Mouse (Mus musculus) spleen, adult 2 months (tissue): ENCODE data around the gene Ebpl. TPM values are rescaled to one million over a fixed set of nuclear protein-coding genes. Genes with fewer than 3 reads are reported as not detected.

Source experiments
- DNase-seq, 2 experiments: peaks; one replicate each; pipeline versions ENCODE4 v3.0.0 to v3.0.0-alpha.2; 2012 to 2021; ENCODE audit warnings: low spot score in 2 of 2, low read depth in 1 of 2
- H3K27ac ChIP-seq: fragments of 200-500 bp; 2 replicates; pipeline ENCODE4 v1.5.1; 2012; ENCODE audit warnings: low read length, inconsistent platforms; ENCODE audit not compliant: insufficient read depth
- H3K27me3 ChIP-seq: fragments of 200-500 bp; 2 replicates; pipeline ENCODE4 v1.6.1; 2012; ENCODE audit warnings: mild to moderate bottlenecking, moderate library complexity, low read length, inconsistent platforms; ENCODE audit not compliant: control insufficient read depth, insufficient read depth
- H3K36me3 ChIP-seq: fragments of 200-500 bp; 2 replicates; pipeline ENCODE4 v1.6.1; 2012; ENCODE audit warnings: mild to moderate bottlenecking, low read length, inconsistent platforms; ENCODE audit not compliant: control insufficient read depth, insufficient read depth
- H3K4me1 ChIP-seq: fragments of 200-500 bp; 2 replicates; pipeline ENCODE4 v1.6.1; 2011; ENCODE audit warnings: inconsistent platforms; ENCODE audit not compliant: control insufficient read depth, insufficient read depth, insufficient read length
- H3K4me3 ChIP-seq: fragments of 200-500 bp; 2 replicates; pipeline ENCODE4 v1.5.1; 2011; ENCODE audit warnings: mild to moderate bottlenecking, inconsistent platforms; ENCODE audit not compliant: insufficient read depth, insufficient read length; ENCODE audit errors: extremely low read depth
- CTCF ChIP-seq: fragments of 200-500 bp; IDR thresholded peaks from 2 replicates; pipeline ENCODE4 v1.5.1; 2011; ENCODE audit warnings: mild to moderate bottlenecking, inconsistent platforms; ENCODE audit not compliant: insufficient read depth, insufficient read length, insufficient replicate concordance; ENCODE audit errors: extremely low read depth
- POLR2A ChIP-seq: fragments of 200-500 bp; IDR thresholded peaks from 2 replicates; pipeline ENCODE4 v1.6.1; 2011; ENCODE audit warnings: low read depth, low read length, inconsistent platforms
- WGBS: fragments of 180-500 bp; shearing (Covaris S2); methylation state at CpG from one replicate; pipeline ENCODE4 v1.1.7; 2018; 5-methylcytosine and 5-hydroxymethylcytosine counted together
- polyA plus RNA-seq: library from polyadenylated mRNA; depleted of rRNA; stranded (reverse); fragments of >200 nt; gene quantifications from 2 replicates; pipeline ENCODE4 v1.2.3, GENCODE M21; 2012; rRNA removed

Ebpl gene
- polyA plus RNA-seq, 1 experiment = 1.1 TPM

- 52% methylated on average over 16 of the region's 16 CpGs for WGBS
- TF ChIP-seq CTCF (peak; percentile 54; the same call in 1 of the 2 replicates), POLR2A (no peak)
- Histone ChIP-seq H3K4me1 (no peaks in the 10 kb centered on the region), H3K27me3 (no peaks in the 10 kb centered on the region), H3K36me3 (no peaks in the 10 kb centered on the region), H3K4me3 (peak overlapping the region; percentile 32; the same call in 1 of the 2 replicates), H3K27ac (no peak overlapping the region)
- DNase-seq = peak; percentile 34 to 68
These were observed 66.1 kb downstream of the Ebpl start for GRCm38 (mm10) chr14:61293884-61294737.

- WGBS = 59% methylated on average over 3 of the region's 3 CpGs
- peaks cover 3% of the 10 kb centered on the region; the same call in 1 of the 2 replicates for H3K4me1 ChIP-seq
- no peaks in the 10 kb centered on the region for H3K36me3 ChIP-seq
- H3K27ac ChIP-seq = no peak overlapping the region
- no peak overlapping the region for H3K4me3 ChIP-seq
- no peak for TF ChIP-seq POLR2A
- TF ChIP-seq CTCF = no peak
- DNase-seq = no peak
- H3K27me3 ChIP-seq = no peaks in the 10 kb centered on the region
These were observed 69.6 kb downstream of the Ebpl start for GRCm38 (mm10) chr14:61290664-61291063.

- TF ChIP-seq CTCF (no peak), POLR2A (no peak)
- Histone ChIP-seq H3K36me3 (no peaks in the 10 kb centered on the region), H3K4me1 (peaks cover 3% of the 10 kb centered on the region; the same call in 1 of the 2 replicates), H3K27ac (no peak overlapping the region), H3K27me3 (no peaks in the 10 kb centered on the region), H3K4me3 (peak overlapping the region; percentile 6; the same call in 1 of the 2 replicates)
- DNase-seq = no peak
- 12% methylated on average over 19 of the region's 19 CpGs for WGBS
These were observed 71.5 kb downstream of the Ebpl start for GRCm38 (mm10) chr14:61288606-61289286.

Other genes with a start within 250 kb of the Ebpl start
- gene Sacs, start 222.0 kb downstream of the Ebpl start, polyA plus RNA-seq = 0.88 and 1.2 TPM in 2 replicates
- gene Sgcg, start 101.9 kb downstream of the Ebpl start, polyA plus RNA-seq = 0.16 and 0.31 TPM in 2 replicates
- gene Arl11, start 50.7 kb downstream of the Ebpl start, polyA plus RNA-seq = 3.0 and 3.8 TPM in 2 replicates
- 3.1 and 3.8 TPM in 2 replicates for gene Kpna3, start 79.4 kb upstream of the Ebpl start, polyA plus RNA-seq
- 3.2 and 3.9 TPM in 2 replicates for gene Spryd7, start 196.4 kb upstream of the Ebpl start, polyA plus RNA-seq
- 0.60 and 0.79 TPM in 2 replicates for gene Trim13, start 237.8 kb upstream of the Ebpl start, polyA plus RNA-seq
- not detected in 2 replicates for gene Kcnrg, start 247.0 kb upstream of the Ebpl start, polyA plus RNA-seq